Mouse (Mus musculus): ENCODE data around the gene Slc1a3.

DNA sequence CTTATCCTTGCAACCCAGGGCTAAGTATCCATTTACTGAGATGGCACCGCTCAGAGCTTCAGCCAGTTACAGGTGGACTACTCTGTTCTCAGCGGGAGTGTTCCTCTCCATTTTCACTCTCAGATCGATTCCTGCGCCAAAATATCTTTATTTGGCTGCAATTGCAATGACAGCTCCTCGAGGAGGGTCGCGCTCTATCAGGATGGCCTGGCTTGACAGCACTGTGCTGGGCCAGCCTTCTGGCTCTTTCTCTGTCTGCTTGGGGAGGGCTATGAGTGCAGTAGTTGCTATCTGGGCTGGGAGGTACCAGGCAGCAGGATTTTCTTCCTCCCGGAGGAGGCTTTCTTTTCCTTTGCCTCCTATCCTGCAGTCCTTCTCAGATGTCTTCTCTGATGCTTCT, 57.9 kb downstream of the Slc1a3 start:
- no peak for TF ChIP-seq CTCF (IDR thresholded peaks at IDR 0.05; ENCODE audit: low read depth, low read length)
- no peak for TF ChIP-seq GATA1 (IDR thresholded peaks at IDR 0.05; ENCODE audit: borderline replicate concordance, low read length)
- no peak for TF ChIP-seq TAL1 (conservative IDR thresholded peaks at IDR 0.05; ENCODE audit: low read depth, low read length)
- TF ChIP-seq POLR2AphosphoS5 (IDR thresholded peaks at IDR 0.05; ENCODE audit: insufficient replicate concordance, low read depth, low read length), result no peak

All from G1E (cell line).